Mouse (Mus musculus) forebrain, embryonic 15.5 days (tissue): ENCODE results near the gene Psmc3. TPM values are rescaled to one million over a fixed set of nuclear protein-coding genes. Genes with fewer than 3 reads are reported as not detected.
A peak's percentile ranks its signal among the peaks of the same experiment; 100 is the strongest.

Experiments
- ATAC-seq: fragments of 200-750 bp; cut with Nextera tagmentation; replicated peaks from 2 replicates; pipeline ENCODE4 v1.8.0; 2017; ENCODE audit warnings: mild to moderate bottlenecking, moderate TSS enrichment, moderate library complexity
- H3K27ac ChIP-seq: fragments of 300-500 bp; sonication (generic); replicated peaks from 2 replicates; pipeline ENCODE4 v1.5.1; 2015; ENCODE audit warnings: mild to moderate bottlenecking, inconsistent platforms
- H3K27me3 ChIP-seq: fragments of 300-500 bp; sonication (generic); 2 replicates; pipeline ENCODE4 v1.6.1; 2015; ENCODE audit warnings: inconsistent platforms
- H3K36me3 ChIP-seq: fragments of 300-500 bp; sonication (generic); 2 replicates; pipeline ENCODE4 v1.6.1; 2015; ENCODE audit warnings: mild to moderate bottlenecking, inconsistent platforms
- H3K4me1 ChIP-seq: fragments of 300-500 bp; sonication (generic); 2 replicates; pipeline ENCODE4 v1.6.1; 2015; ENCODE audit warnings: inconsistent platforms
- H3K4me2 ChIP-seq: fragments of 300-500 bp; sonication (generic); replicated peaks from 2 replicates; pipeline ENCODE4 v1.6.1; 2015; ENCODE audit warnings: mild to moderate bottlenecking, inconsistent platforms
- H3K4me3 ChIP-seq: fragments of 300-500 bp; sonication (generic); 2 replicates; pipeline ENCODE4 v1.5.1; 2015; ENCODE audit warnings: mild to moderate bottlenecking, inconsistent platforms
- H3K9ac ChIP-seq: fragments of 300-500 bp; sonication (generic); replicated peaks from 2 replicates; pipeline ENCODE4 v1.6.1; 2015; ENCODE audit warnings: mild to moderate bottlenecking, inconsistent platforms
- H3K9me3 ChIP-seq: fragments of 300-500 bp; sonication (generic); 2 replicates; pipeline ENCODE4 v1.6.1; 2016; ENCODE audit warnings: inconsistent platforms
- WGBS: fragments of 180-500 bp; shearing (Covaris S2); methylation state at CpG from one replicate; pipeline ENCODE4 v1.1.7; 2015; ENCODE audit warnings: mixed read lengths; 5-methylcytosine and 5-hydroxymethylcytosine counted together
- polyA plus RNA-seq: library from polyadenylated mRNA; unstranded; fragments of >200 nt; fragmentation: Nextera tagmentation; extraction: Ambion mirVana; gene quantifications from 2 replicates; pipeline ENCODE4 v1.2.1, GENCODE M21; 2015

Gene Psmc3
- polyA plus RNA-seq, 1 experiment from 2014 or later, result 230 TPM

DNA sequence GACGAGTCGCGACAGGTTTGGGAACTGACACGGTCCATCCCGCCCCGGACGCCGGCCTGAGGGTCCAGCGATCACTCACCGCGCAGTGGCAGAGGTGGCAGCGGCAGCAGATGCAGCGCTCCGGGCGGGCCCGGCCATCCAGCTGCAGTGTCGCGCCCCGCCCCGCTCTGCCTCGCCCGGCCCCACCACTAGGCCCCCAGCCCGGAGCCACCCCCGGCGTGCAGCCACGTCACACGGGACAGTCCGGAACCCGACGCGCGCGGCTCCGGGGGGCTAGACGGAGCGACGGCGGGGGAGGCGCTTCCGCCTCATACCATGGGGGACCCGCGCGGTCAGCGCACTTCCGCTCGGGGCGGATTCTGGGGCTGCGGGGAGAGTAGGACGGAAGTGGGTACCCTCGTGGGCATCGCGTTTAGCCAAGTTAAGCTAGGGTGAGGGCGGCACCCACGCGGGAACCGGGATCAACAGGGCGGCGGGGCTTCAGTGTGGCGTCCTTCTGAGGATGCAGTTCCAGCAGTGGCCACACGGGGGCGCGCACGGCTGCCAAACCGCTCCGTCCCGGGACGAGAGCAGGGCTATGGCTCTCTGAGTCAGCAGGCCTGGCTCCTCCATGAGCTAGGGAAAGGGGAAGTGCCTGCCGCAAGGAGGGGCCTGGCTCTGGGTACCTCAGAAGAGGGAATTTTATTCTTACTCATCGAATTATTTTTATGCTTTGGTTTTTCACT lies 16.4 kb downstream of the Psmc3 start, which contains the start of gene Slc39a13:
Slc39a13 (minus strand) TSS at position 342 of the 725 bp plus-strand sequence.
- Histone ChIP-seq H3K9me3 (no peaks in the 10 kb centered on the region), H3K4me1 (peaks cover 26% of the 10 kb centered on the region), H3K4me2 (peak within 1 kb of the TSS; percentile 58), H3K27ac (peak within 1 kb of the TSS; percentile 79), H3K9ac (peak within 1 kb of the TSS; percentile 70), H3K27me3 (no peaks in the 10 kb centered on the region), H3K4me3 (peak within 1 kb of the TSS; percentile 74), H3K36me3 (0 out of 2 replicates have a peak, but pooled peaks cover 4% of the 10 kb centered on the region)
- WGBS, result under 1% methylated on average over 68 of the region's 69 CpGs
- peak; percentile 98 for ATAC-seq

DNA sequence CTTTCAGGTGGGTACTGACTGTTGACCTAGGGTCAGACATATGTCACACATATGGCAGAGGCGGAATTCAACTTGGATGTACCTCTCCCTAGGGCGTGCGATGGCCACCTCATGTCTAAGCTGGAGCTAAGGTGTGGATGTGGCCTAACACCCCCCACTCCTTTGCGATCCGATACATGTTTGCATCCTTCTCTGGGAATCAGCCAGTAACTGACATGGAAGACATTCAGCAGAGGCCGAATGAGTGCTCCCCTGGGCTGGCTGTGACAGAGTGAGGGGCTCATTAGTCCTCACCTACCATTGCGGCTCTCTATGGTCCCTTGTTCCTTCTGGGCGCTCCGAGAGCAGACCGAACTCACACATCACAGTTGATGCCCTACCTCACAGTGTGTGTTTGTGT lies 17.2 kb downstream of the Psmc3 start:
- Histone ChIP-seq H3K4me1 (peaks cover 26% of the 10 kb centered on the region), H3K4me2 (peak overlapping the region; percentile 58), H3K27ac (peak overlapping the region; percentile 79), H3K9me3 (no peaks in the 10 kb centered on the region), H3K27me3 (no peaks in the 10 kb centered on the region), H3K4me3 (peak overlapping the region; percentile 74), H3K9ac (peak overlapping the region; percentile 70), H3K36me3 (0 out of 2 replicates have a peak, but pooled peaks cover 4% of the 10 kb centered on the region)
- whole genome bisulfite sequencing, result 86% methylated on average over 10 of the region's 10 CpGs
- no peak for ATAC-seq

DNA sequence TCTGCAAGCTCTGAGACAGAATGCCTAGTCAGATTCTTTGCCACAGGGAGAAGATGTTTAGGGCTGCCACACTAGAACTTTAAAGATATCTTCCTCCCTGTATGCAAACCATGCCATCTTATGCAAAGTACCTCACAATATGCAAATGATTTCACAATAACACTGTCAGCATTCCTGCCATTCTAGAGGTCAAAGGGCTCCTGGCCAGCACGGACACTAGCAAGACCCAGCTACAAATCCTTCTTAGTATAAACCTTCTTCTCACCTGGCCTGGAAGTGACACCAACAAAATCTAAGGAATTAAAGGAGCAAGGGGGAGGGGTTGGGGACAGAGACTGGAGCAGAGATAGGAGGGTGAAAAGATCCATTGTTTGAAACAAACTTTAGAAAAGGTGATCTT lies 18.3 kb downstream of the Psmc3 start:
- Histone ChIP-seq H3K4me1 (peaks cover 26% of the 10 kb centered on the region), H3K4me3 (no peak overlapping the region), H3K36me3 (0 out of 2 replicates have a peak, but pooled peaks cover 3% of the 10 kb centered on the region), H3K27me3 (no peaks in the 10 kb centered on the region), H3K9ac (no peak overlapping the region), H3K27ac (no peak overlapping the region), H3K4me2 (no peak overlapping the region), H3K9me3 (no peaks in the 10 kb centered on the region)
- 46% methylated on average over 1 of the region's 1 CpGs for WGBS
- no peak for ATAC-seq

DNA sequence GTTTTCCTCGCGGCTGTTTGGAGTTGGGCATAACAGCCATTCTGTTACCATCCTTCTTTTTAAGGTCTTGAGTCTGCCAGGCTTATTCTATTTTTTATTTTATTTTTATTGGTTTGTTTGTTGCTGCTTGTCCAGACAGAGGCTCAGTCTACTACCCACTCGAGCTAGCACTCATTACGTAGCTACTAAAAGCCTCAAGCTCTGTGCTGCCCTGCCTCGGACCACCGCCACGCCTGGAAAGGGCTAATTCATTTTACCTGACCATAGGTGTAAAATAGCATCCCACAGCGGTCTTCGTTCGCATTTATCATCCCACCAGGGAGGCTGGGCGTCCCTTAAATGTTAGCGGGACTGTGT lies 24.1 kb downstream of the Psmc3 start:
- no peak overlapping the region for H3K9ac ChIP-seq
- 0 out of 2 replicates have a peak, but pooled peaks have one; percentile 47 for ATAC-seq
- peaks cover 9% of the 10 kb centered on the region for H3K4me1 ChIP-seq
- H3K4me2 ChIP-seq, result peak overlapping the region; percentile 87
- H3K27me3 ChIP-seq, result no peaks in the 10 kb centered on the region
- 7% methylated on average over 12 of the region's 12 CpGs for WGBS
- H3K9me3 ChIP-seq, result no peaks in the 10 kb centered on the region
- no peaks in the 10 kb centered on the region for H3K36me3 ChIP-seq
- no peak overlapping the region for H3K27ac ChIP-seq
- H3K4me3 ChIP-seq, result peak overlapping the region; percentile 49

DNA sequence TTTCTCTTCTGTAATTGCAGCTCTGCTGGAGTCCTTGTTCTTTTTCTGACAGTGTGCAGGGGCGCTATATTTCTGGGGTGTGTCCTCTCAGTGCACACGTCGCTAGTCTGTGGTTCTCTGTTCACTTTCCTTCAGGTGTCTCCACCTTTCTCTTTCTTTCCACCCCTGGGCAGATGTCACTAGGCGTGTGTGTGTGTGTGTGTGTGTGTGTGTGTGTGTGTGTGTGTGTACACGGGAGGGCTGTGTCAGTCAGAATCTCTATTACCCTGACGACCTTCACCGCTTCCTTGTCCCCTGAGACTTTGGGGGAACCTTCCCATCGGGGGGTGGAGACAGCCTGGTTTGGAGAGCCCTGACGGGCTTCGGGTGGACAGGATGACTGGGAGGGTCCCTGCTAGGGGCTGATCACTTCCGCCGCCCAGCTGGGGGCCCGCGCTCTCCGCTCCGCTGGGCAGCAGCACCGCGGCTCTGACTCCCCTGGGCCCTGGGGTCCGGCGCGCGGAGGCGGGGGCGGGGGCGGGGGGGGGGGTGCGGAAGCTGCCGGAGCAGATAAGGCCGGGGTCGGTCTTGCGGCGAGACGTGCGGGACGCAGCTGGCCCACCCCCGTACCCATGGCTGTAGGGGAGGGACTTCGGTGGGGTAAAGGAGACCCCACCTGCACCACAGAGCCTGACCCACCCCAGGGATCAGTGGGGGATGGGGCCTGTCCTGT lies 24.7 kb downstream of the Psmc3 start:
- peak; percentile 73 for ATAC-seq
- H3K4me3 ChIP-seq, result peak overlapping the region; percentile 49
- H3K27me3 ChIP-seq, result no peaks in the 10 kb centered on the region
- H3K9me3 ChIP-seq, result no peaks in the 10 kb centered on the region
- H3K36me3 ChIP-seq, result no peaks in the 10 kb centered on the region
- H3K9ac ChIP-seq, result peak overlapping the region; percentile 59
- WGBS, result under 1% methylated on average over 34 of the region's 36 CpGs
- peaks cover 9% of the 10 kb centered on the region for H3K4me1 ChIP-seq
- peak overlapping the region; percentile 87 for H3K4me2 ChIP-seq
- no peak overlapping the region for H3K27ac ChIP-seq

DNA sequence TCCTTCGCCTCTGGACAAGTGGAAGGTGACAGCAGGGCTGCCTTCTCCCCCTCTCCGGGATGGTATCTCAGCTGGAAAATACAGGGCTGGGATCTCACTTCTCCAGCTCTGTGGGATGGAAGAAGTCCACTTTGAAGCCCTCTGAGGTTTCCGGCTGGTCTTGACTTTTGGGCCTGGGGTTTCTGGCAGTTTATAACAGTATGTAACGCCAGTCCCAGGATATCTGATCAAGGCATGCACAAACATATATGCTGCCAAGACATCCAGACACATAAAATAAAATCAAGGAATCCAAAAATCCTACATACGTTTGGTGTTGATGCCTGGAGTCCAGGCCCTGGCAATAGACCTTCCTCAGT lies 25.2 kb downstream of the Psmc3 start:
- no peak for ATAC-seq
- Histone ChIP-seq H3K36me3 (no peaks in the 10 kb centered on the region), H3K27ac (no peak overlapping the region), H3K27me3 (no peaks in the 10 kb centered on the region), H3K4me3 (peak overlapping the region; percentile 49), H3K4me2 (peak overlapping the region; percentile 87), H3K9ac (peak overlapping the region; percentile 59), H3K9me3 (no peaks in the 10 kb centered on the region), H3K4me1 (peaks cover 9% of the 10 kb centered on the region)
- WGBS, result 38% methylated on average over 5 of the region's 5 CpGs

DNA sequence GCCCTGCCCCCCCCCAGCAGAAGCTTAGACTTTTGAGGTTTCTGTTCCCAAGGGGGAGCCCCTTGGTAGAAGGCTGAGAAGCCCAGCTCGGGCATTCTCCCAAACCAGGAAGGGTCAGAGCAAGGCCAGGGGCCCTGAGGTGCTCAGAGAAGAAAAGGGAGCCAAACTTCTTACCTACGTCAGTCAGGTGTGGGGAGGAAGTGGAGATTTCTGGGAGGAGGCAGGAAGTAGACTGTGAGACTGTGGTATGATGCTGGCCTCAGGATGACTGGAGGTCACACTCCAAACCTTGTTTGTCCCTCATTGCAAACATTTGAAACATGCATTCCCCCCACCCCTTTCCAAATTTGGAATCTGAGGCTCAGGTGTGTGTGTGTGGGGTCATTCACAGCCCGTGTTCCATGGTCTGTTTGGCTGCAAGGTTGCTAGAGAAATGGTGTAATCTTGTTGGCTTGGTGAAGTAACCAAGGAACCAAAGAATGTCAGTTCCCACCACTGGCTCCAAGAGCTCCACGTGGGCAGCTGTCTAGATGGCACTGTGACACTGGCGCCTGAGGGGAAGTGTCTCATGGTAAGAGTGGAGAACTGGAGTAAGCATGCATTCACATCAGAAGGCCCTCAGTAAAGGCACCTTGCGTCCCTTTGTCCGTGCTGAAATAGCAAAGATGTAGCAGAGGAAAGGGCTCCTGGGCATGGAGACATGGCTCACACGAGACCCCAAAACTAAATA lies 27.1 kb downstream of the Psmc3 start:
- Histone ChIP-seq H3K36me3 (no peaks in the 10 kb centered on the region), H3K4me3 (no peak overlapping the region), H3K4me2 (no peak overlapping the region), H3K27me3 (no peaks in the 10 kb centered on the region), H3K9ac (no peak overlapping the region), H3K27ac (no peak overlapping the region), H3K4me1 (peaks cover 9% of the 10 kb centered on the region), H3K9me3 (no peaks in the 10 kb centered on the region)
- no peak for ATAC-seq
- WGBS, result 80% methylated on average over 8 of the region's 8 CpGs

DNA sequence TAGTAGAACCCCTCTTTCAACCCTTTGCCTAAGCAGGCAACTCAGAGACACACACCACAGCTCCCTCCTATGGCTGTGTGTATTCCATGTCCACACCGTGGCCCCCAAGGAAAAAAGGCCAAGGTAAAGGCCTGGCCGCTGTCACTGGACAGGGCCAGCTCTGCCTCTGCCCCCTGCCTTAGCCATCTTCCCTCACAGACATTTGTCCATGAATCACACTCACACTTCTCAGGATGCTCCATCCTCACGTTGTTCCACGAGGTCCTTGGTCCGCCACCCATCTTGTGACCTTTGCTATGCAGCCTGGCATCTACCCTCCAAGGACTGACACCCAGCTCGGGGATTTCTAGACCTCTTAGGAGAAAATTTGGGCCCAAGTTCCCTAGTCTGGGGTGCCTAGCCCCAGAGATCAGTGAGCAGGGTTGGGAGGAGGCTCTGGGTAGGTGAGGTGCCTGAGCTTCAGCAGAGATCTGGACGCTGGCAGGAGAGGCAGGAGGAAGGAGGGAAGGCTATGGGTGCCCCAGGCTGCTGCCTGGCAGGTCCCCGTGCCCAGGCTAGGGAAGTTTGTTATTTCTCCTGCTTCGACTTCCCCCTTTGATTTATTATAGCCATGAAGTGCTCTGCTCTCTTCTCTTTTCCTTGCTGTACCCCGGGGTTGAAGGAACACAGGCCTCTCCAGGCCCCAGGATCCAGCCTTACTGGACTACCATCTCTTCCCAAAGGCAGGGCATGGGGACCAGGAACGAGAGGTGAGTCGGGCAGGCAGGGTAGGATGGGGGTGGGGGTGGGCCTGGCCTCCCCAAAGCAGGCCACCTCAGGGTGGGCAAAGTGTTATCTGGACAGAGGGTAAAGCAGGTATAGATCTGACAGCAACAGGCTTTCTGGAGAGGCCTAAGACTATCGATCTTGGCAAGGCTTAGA lies 28.2 kb downstream of the Psmc3 start, which contains the start of gene Spi1:
Spi1 (plus strand) TSS at position 616 of the 921 bp plus-strand sequence.
- H3K4me3 ChIP-seq, result no peak within 1 kb of the TSS
- H3K36me3 ChIP-seq, result no peaks in the 10 kb centered on the region
- no peak for ATAC-seq
- 81% methylated on average over 13 of the region's 13 CpGs for WGBS
- no peak within 1 kb of the TSS for H3K27ac ChIP-seq
- peaks cover 9% of the 10 kb centered on the region for H3K4me1 ChIP-seq
- no peak within 1 kb of the TSS for H3K9ac ChIP-seq
- H3K4me2 ChIP-seq, result no peak within 1 kb of the TSS
- no peaks in the 10 kb centered on the region for H3K27me3 ChIP-seq
- H3K9me3 ChIP-seq, result no peaks in the 10 kb centered on the region

DNA sequence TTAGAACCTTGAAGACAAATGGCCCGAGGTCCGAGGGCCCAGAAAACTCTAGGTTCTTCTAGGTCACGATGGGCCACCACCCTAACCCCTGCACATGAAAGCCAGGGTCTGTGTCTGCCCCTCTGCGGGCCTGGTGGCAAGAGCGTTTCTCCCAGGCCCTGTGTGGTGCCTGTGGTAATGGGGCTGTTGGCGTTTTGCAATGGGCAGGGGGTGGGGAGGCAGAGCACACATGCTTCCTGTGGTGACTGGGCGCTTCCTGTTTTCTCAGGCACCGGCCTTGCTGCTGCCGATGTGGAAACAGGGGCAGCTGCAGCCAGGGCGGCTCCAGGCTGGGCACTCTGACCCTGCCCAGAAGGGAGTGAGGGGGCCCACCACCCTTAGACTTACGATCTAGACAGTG lies 29.0 kb downstream of the Psmc3 start:
- no peak for ATAC-seq
- 82% methylated on average over 11 of the region's 11 CpGs for WGBS

DNA sequence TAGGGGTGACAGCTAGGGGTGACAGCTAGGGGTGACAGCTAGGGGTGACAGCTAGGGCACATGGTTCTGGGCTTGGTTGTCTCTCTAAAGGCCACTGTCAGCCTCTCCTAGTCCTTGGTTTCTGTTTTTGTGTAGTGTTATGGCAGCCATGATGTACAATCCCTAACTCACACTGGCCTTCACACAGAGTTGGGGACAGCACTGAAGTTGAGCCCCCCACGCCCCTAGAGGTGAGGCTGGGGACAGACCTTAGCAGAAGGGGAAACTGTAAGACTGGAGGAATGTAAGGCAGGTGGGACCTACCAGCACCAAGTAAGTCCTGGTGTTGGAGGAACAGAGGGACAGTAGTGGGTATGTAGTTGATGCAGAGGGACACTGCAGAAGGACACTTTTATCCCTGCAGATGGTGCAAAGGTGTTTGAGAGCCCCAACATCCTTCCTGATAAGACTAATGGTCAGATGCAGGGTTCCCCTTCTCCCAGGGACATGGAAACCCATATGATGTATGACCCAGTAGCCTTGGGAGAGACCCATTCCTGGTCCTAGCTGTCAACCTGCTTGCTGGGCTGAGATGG lies 29.6 kb downstream of the Psmc3 start:
- Histone ChIP-seq H3K4me1 (peaks cover 6% of the 10 kb centered on the region), H3K9me3 (no peaks in the 10 kb centered on the region), H3K9ac (no peak overlapping the region), H3K4me3 (no peak overlapping the region), H3K4me2 (no peak overlapping the region), H3K27ac (no peak overlapping the region), H3K36me3 (no peaks in the 10 kb centered on the region), H3K27me3 (no peaks in the 10 kb centered on the region)
- 63% methylated on average over 1 of the region's 1 CpGs for WGBS
- ATAC-seq, result no peak

More for the DNA sequence above, 29.0 kb downstream of the Psmc3 start:
- Histone ChIP-seq H3K27ac (no peak overlapping the region), H3K9me3 (no peaks in the 10 kb centered on the region), H3K4me2 (no peak overlapping the region), H3K4me3 (no peak overlapping the region), H3K4me1 (peaks cover 9% of the 10 kb centered on the region), H3K9ac (no peak overlapping the region), H3K27me3 (no peaks in the 10 kb centered on the region), H3K36me3 (no peaks in the 10 kb centered on the region)

DNA sequence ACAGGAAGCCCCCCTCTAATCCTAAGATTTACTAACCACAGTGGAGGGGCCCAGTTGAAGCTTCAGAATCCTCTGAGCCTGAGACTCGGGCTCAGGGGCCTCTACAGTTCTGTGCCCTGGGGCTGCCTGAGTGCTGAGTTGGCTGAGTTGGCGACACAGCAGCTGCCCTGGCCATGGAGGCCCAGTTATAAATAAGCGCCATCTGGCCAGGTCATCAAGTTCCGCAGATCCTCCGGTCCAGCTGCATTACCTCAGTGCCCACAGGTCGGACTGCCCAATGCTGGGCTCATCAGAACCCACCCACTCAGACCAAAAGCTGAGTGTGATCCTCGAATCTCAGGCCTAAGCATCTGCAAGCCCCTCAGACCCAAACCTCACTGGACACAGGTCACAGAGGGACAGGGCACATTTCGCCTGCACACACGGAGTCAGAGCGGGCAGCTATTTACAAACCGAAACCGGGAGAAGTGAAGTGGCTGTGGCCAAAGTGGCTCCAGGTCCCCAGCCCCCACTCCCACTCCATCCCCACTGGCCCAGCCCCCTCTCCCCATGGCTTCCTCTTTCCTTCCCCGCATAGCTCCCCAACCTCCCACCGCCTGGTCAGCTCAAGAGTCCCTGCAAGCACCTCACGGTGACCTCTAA lies 30.5 kb downstream of the Psmc3 start:
- no peak for ATAC-seq

More for the DNA sequence above, 30.5 kb downstream of the Psmc3 start:
- no peaks in the 10 kb centered on the region for H3K9me3 ChIP-seq
- H3K4me2 ChIP-seq, result no peak overlapping the region
- H3K36me3 ChIP-seq, result no peaks in the 10 kb centered on the region
- H3K4me1 ChIP-seq, result no peaks in the 10 kb centered on the region
- WGBS, result 84% methylated on average over 15 of the region's 15 CpGs
- H3K27ac ChIP-seq, result no peak overlapping the region
- no peak overlapping the region for H3K9ac ChIP-seq
- H3K4me3 ChIP-seq, result no peak overlapping the region
- H3K27me3 ChIP-seq, result no peaks in the 10 kb centered on the region
